Mouse (Mus musculus): ENCODE results near the gene Lcmt1.

Gene Lcmt1

DNA sequence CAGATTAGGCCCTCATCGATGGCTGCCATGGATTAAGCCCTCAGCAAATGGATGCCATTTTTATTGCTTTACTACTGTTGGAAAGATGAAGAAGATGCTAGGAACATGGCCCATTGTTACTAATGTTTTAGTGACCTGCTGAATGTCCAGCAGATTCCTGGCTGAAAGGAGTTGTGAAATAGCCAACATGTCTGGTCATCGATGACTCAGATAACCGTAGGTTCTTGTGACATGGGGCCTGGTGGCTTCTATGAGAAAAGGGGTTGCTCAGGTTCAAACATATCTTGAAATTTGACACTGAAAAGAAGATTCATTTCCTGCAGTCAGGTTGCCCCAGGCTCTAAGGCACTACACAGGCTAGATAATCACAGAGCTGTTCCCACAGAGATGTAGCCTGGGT, 85.5 kb downstream of the Lcmt1 start:
- in situ Hi-C loops (cut with MboI) = no loop called here

DNA sequence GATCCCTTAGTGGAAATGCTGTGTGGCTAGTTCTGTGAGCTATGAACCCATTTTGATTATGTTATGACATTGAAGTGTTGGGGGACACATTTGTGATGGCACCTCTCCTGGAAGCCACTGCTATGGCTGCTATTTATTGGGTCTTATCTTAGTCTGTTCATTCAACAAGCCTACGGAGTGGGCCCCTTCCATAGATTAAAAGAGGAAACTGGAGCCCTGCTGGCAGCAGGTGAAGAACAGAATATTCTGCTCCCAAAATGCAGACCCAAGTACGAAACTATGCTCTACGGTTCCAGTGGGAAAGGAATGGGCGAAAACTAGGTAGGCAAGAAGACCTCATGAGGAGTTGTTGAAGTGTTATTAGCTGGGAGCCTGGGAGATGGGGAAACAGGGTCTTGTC, 88.7 kb downstream of the Lcmt1 start:
- in situ Hi-C loops (cut with MboI) = no loop called here

DNA sequence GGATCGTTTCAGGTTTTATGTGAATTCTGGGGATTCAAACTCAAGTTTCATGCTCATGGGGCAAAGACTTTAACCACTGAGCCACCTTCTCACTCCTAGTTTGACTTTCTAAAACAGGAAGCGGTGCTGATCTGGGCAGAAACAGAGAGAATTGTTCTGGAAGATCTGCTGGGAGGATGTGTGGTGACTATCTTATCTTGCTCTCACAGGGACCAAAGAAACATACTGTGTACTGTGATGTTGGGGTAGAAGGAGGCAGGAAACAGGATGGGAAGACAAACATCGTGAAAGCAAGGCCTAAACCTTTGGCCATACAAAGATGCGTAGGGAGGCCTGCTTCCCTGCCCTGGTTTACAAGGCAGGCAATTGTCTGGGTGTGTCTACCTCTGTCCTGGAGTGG, 89.7 kb downstream of the Lcmt1 start:
- in situ Hi-C loops (cut with MboI) = no loop called here

DNA sequence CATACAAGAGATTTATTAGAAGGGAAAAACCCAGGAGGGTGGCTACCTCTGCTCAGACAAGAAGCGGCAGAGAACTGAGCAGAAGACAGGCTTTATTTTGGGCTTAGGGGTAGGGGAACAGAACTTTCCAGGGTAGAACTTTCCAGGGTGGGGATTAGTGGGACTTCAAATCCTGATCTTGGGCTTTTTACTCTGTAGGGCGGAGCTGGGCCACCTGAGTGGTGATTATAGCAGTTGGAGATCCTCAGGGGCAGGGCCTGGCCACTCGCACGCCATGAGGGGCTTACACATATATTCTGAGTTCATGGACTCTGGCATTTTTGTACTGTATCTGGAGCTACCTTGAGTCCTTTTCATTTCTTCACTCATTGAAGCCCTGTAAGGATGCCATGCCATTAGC, 91.7 kb downstream of the Lcmt1 start:
- in situ Hi-C loops (cut with MboI) = loop anchor here (10.0 kb wide), 1 partner anchor 447 kb away; no protein-coding TSS in a partner anchor

DNA sequence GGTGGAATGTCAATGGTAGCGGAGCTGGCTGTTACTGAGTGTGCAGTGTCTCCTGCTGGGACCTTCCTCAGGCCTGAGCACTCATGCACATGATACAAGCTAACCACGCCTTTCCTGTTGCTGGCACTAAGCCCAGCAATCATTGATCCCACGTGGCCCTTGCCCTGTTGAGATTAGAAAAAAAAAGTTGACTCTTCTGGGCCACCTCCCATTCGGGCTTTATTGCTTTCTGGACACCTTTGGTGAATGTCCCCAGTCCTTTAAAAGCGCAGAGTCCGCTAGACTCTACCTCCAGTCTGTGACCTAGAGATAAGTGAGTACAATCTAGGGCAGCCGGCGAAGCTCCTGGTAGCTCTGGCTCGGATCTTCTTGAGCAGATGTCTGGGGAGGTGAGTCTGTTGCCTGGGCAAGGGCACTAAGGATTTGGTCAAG, 92.5 kb downstream of the Lcmt1 start, which contains the start of gene Aqp8:
Gene Aqp8 (plus strand): TSS at position 222 of the 432 bp plus-strand sequence.
- in situ Hi-C loops (cut with MboI) = loop anchor here (10.0 kb wide), 1 partner anchor 447 kb away; no protein-coding TSS in a partner anchor

DNA sequence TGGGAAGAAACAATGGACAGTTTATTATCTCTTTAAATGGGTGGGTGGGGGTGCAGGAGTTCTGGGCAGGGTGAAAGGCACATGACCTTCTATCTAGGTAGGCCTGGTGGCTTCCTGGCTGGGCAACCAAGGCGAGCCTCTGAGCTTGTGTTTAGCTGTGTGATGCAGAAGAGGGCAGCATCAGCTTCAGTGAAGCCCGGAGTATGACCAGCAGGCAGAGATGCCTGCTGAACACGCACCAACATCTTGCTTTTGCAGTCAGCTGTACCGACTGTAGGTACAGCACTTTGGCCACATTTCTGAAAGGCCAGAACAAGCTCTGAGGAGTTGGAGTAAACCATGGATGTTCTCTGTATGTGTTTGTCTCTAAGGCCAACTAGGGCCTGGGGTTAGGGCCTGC, 94.0 kb downstream of the Lcmt1 start:
- in situ Hi-C loops (cut with MboI) = loop anchor here (10.0 kb wide), 1 partner anchor 449 kb away; no protein-coding TSS in a partner anchor

DNA sequence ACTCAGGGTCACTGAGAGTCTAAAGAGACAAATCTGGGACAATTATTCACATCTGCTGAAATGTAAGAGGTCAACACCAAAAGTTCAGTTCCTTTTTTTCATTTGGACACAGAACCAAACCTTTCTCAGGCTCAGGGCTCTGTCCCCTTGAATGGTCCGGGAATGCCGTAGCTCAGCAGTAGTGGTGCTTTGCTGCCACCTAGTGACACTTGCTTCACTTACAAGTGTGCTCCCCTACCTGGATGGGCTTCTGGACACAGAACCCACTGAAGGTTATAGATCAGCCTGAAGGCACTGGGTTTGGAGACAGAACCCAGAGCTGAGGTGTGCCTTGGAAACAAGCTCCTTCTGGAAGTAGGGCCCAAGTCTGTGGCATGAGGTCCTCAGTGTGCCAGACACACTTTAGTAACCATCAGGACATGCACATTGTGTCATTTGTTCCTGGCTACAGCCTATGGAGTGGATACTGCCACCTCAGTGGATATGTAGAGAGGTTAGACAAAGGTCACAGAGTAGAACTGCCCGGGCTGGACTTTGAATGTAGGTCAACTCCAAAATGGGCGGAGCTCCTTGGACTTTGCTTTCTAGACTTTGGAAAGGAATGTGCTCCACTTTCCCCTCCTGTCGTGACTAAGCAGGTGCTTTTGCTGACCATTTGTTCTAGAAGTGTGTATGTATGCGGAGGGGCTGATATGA, 96.3 kb downstream of the Lcmt1 start:
- in situ Hi-C loops (cut with MboI) = loop anchor here (5.0 to 10.0 kb wide), 2 partner anchors 259 to 451 kb away; no protein-coding TSS in a partner anchor

DNA sequence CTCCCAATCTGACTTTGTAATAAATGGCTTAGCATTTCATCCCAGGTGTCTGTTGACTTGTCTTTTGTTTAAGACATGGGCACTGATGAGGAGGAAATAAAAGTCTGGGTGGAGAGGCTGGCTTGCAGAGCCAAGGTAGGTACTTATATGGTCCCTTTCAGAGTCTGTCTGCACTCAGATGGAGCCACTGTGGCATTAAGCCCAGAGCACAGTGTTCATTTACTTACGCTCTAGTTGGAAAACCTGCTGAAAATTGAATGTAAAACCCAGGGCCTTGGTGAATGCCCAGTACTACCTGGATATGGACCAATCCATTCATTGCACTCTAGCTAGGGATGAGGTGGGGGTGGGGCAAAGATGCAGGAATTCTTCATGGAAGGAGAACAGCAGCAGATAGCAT, 98.4 kb downstream of the Lcmt1 start:
- in situ Hi-C loops (cut with MboI) = loop anchor here (5.0 to 10.0 kb wide), 2 partner anchors 261 to 453 kb away; no protein-coding TSS in a partner anchor

Data from mature B cell (primary cell).